Mouse (Mus musculus) layer of hippocampus, adult 2 months (tissue): ENCODE results near the gene Cxcr2. TPM values are rescaled to one million over a fixed set of nuclear protein-coding genes. Genes with fewer than 3 reads are reported as not detected.

ENCODE experiments used
- DNase-seq, 2 experiments: peaks; one replicate each; pipeline ENCODE4 v3.0.0; 2022; ENCODE audit warnings: low spot score in 2 of 2
- H3K27ac ChIP-seq: fragments of 200-600 bp; 2 replicates; pipeline ENCODE4 v1.8.1; 2022
- H3K4me3 ChIP-seq: fragments of 200-600 bp; 2 replicates; pipeline ENCODE4 v1.8.1; 2022; ENCODE audit warnings: mild to moderate bottlenecking
- CTCF ChIP-seq: fragments of 200-600 bp; conservative IDR thresholded peaks from 2 replicates; pipeline ENCODE4 v1.8.1; 2022; ENCODE audit warnings: antibody characterized with exemption, mild to moderate bottlenecking, moderate library complexity
- total RNA-seq, 2 experiments: library from RNA; stranded (reverse); gene quantifications; 2 replicates each; pipeline ENCODE4 v1.2.3; 2021

The Cxcr2 gene
- total RNA-seq, 2 experiments from 2014 or later: not detected

DNA sequence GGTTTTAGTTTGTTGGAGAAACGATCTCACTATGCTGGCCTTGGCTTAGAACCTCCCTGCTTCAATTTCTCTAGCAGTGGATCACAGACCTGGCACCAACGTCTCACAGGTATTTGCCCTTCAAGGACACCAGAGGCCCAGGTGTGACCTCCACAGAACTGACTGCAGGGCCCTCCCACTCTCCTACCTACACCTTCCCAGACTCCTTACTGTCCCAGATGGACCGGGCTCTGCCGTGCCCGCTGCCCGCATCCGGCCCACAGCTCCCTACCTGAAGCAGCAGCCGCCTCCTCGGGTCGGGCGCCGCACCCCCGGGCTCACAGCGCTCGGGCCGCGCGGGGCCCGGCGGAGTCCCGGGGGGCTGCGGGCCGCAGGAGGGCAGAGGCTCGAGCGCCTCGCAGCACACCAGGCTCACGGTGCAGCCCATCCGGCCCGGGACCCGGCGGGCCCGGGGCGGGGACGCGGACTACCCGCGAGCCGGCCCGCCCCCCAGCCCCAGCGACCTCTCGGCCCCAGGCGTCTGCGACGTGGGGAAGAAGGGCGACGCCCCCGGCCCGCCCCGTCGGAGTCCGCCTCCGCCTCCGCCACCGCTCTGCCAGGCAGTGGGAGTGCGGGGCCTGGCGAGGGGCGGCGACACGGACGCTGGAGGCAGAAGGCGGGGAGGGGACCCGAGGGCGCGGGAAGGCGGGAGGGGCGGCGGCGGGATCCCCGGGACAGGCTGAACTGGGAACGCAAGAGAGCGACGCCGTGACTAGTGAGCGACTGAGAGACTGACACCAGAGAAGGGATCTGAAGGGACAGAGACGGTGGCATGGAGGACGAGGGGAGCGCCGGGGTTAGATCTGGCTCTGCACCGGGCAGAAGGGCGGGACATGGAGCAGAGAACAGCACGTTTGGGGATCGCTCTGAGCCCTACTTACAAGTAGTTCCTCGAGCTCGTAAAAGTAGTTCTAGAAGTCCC lies 29.5 kb upstream of the Cxcr2 start, which contains the start of gene Tns1:
Tns1 (minus strand) TSS at position 429 of the 961 bp plus-strand sequence.
- TF ChIP-seq CTCF: no peak
- Histone ChIP-seq H3K4me3 (peak within 1 kb of the TSS; percentile 49), H3K27ac (no peak within 1 kb of the TSS)
- DNase-seq: no peak

DNA sequence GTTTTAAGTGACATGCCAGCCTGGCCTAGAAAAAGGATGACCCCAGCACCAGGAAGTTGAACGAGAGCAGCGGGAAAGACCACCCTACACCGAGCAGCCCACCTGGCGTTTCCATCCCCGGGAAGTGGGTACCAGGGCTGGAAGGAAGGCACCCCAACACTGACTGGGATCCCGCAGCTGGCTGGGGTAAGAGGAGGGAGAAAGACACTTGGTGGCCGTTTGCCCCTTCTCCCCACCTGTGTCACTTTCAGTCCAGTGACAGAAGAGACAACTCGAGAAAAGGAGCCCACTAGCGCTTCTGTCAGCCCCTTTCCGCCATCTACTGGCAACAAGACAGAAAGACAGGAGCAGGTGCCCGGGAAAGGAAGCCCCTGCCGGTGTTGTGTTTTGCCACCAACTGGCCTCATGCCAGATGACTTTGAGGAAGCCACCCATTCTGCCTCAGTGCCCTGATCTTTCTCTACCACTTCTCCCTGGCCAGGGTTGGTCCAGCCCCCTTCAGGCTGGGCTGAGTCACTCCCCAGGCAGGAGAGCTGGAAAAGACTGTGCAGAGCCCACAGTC lies 28.7 kb upstream of the Cxcr2 start, which contains the start of gene Rufy4:
Rufy4 (plus strand) TSS at position 551 of the 562 bp plus-strand sequence.
- peak; percentile 90 for TF ChIP-seq CTCF
- no peak within 1 kb of the TSS for H3K27ac ChIP-seq
- peak within 1 kb of the TSS; percentile 49 for H3K4me3 ChIP-seq
- DNase-seq: peak; percentile 68 to 69

DNA sequence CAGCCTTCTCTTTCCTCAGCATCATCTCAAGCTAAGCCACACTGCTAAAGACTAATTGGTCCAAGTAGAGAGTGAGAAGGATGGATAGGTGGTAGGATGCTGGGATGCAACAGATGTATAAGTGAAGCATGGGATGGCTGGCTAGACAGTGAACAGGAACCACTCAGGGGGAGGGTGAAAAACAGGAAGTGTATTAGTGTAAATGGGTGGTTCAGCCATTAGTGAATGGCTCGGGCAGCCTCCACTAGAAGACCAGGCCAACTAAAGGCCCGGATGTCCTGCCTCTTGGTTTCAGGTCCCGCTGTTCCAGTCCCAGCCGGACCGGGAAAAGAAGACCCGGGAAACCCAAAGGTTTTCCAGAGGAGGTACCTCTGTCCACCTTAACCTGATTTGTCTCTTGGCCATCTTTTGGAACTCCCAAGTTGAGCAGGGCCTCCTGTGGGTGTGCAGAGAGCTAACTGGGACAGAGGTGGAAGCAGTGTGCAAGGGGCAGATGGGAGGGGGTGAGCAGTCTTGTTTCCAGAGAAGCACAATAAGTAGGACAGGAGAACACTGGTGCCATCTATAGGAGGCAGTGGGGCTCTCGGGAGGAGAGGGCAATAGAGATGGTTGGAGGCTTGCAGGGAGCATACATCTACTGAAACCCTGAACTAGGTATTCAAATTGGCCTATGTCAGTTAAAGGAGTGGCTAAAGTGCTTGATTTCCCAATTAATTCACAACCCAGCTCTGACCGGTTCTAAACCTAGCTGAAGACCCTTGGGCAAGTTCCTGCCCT lies 22.7 kb upstream of the Cxcr2 start:
- no peak overlapping the region for H3K4me3 ChIP-seq
- DNase-seq: no peak
- no peak overlapping the region for H3K27ac ChIP-seq
- TF ChIP-seq CTCF: no peak

DNA sequence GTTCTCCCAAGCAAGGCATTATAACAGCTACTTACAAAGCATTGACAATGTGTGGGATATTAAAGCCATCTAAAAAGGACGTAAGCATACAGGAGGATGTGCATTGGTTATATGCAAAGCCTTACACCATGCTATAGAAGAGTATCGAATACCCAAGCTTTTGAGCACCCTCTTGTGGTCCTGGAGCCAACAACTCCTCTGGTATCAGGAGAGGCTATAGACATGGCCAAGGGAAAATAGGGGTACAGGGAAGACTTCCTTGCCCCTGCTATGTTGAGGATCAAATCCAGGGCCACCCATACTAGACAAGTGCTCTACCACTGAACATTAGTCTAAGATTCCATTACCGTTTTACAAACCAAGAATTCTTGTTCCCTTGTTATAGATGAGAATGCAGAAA lies 21.8 kb upstream of the Cxcr2 start:
- TF ChIP-seq CTCF: peak; percentile 45
- no peak for DNase-seq
- Histone ChIP-seq H3K27ac (no peak overlapping the region), H3K4me3 (no peak overlapping the region)

DNA sequence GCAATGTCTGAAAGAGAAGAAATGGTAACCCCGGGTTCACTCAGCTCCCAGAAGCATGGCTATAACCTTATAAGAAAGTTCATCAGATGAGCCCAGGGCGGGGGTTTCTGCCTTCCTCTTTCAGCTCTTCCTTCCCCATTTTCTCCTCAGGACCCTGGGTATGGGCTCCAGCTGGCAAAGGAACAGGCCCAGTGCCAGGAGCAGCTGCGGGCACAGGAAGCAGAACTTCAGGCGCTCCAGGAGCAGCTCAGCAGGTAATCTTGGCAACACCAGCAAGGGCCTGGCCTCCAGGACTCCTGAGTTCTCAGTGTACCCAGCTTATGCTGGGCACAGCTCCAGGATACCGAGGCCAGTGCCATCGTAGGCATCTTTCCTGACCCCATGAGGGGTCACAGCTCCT lies 19.8 kb upstream of the Cxcr2 start:
- no peak for TF ChIP-seq CTCF
- DNase-seq: no peak
- Histone ChIP-seq H3K27ac (no peak overlapping the region), H3K4me3 (no peak overlapping the region)

DNA sequence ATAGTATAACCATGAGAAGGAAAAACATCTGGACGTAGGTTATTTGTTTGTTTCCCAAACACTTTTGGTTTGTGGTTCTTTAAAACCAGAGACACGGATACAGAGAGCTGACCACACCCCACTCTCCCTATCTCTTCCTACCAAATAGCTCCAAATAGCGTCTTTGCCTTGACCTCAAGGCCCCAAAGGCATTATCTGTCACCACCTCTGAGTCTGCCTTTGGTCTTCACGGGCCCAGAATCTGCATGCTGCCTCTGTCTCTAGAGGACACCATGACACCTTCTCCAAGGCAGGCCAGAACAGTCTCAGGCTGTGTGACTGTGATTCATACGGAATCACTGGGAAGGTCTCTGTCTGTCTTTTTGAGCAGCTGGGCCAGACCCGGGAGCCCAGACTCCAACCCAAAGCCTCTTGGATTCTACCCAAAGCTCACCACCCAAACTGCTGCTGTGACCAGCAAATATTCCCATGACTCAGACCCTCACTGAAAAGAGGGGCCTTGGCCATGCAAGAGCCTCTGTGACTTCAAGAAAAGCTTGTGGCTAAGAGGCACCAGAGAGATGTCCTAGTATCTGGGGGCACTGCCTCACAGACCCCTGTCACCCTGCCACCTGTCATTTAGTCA lies 18.4 kb upstream of the Cxcr2 start:
- no peak for DNase-seq
- no peak overlapping the region for H3K4me3 ChIP-seq
- TF ChIP-seq CTCF: no peak
- no peak overlapping the region for H3K27ac ChIP-seq

DNA sequence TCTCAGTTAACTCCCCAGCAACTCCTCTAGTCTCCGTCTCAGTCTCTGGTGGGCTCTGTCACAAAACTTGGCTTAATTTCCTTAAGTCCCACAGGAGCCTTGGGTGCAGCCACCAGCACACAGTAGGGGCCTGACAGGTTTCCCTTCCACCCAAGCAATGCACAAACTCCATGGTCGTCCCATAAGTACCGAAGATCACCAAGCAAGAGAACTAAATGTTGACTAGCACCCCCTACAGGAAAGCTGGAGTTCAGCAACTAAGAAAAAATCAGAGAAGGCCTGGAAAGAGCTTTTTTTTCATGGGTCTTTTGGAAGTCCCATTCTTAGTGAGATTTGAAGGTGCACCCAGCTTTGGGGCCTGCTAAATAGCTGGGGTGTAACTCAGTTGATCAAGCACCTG lies 14.4 kb upstream of the Cxcr2 start:
- no peak for DNase-seq
- TF ChIP-seq CTCF: peak; percentile 79
- H3K27ac ChIP-seq: no peak overlapping the region
- H3K4me3 ChIP-seq: no peak overlapping the region

DNA sequence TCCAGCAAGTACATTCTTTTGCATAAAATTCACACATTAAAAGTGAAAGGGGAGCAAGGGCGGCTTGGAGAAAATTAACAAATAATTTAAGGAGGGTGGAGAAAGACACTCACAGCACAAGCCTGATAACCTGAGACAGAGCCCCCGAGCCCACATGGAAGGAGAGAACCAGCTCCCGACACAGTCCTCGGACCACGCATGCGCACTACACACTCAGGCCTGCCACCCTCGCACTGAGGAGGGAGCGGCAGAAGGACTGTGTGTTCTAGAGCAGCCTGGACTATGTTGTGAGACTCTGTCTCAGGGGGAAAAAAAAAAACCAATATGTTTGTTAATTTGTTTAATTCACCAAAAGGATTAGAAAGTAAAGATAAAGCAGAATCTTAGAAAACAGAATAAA lies 12.0 kb upstream of the Cxcr2 start:
- peak overlapping the region; percentile 43; the same call in 1 of the 2 replicates for H3K27ac ChIP-seq
- DNase-seq: peak; percentile 50
- TF ChIP-seq CTCF: no peak
- no peak overlapping the region; the same call in 1 of the 2 replicates for H3K4me3 ChIP-seq

DNA sequence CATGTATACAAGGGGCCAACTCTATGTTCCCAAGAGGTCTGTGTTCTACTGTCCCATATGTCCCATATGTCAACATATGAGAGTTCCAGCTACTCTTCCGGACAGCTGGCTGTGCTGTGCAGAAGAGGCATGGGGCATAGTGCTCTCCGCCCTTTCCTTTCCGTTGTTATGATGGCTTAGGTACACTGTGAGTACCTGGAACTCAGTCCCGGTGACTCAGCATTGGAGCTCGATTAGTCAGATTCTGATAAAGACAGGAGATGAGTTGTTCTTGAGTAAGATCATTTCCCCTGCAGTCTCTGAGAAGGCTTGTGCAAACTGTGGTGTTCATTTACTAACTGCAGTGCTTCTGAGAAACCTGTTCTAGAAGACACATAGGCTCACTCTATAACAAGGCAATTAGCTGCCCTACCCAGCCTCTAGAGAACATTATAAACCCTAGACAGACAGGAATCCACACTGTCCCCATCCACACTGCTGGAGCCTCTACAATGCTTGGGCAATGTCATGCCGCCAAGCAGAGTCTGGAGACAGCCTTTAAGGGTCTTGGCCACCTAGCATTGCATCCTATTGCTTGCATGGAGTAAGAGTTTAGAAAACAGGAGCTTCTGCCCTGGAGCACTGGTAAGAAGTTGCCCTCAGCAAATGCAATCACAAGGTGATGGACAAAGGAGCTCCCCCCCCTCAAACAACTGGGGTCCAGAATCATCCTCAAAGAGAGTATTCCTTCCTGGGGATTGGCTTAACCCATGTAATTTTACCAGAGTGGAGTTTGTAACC lies 4.5 kb upstream of the Cxcr2 start:
- no peak overlapping the region for H3K27ac ChIP-seq
- TF ChIP-seq CTCF: no peak
- DNase-seq: no peak
- H3K4me3 ChIP-seq: no peak overlapping the region

DNA sequence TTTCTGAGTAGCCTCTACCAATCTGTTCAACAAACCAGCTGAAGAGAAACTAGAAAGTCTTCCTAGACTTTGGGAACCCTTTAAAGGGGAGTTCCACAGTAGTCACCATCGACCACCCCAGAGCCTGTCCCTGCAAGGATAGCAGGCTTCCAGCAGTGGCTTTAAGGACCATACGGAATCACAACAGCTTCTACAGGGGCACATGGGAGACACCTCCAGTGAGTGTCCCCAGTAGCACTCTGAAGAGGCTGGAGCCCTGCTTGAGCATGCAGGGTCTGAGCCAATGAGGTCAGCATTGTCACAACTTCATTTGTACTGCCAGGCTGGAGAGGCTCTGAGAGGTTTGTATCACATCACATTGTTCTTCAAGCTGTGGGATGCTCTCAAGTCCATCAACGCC lies 3.7 kb upstream of the Cxcr2 start:
- no peak overlapping the region for H3K4me3 ChIP-seq
- H3K27ac ChIP-seq: no peak overlapping the region
- DNase-seq: no peak
- no peak for TF ChIP-seq CTCF

DNA sequence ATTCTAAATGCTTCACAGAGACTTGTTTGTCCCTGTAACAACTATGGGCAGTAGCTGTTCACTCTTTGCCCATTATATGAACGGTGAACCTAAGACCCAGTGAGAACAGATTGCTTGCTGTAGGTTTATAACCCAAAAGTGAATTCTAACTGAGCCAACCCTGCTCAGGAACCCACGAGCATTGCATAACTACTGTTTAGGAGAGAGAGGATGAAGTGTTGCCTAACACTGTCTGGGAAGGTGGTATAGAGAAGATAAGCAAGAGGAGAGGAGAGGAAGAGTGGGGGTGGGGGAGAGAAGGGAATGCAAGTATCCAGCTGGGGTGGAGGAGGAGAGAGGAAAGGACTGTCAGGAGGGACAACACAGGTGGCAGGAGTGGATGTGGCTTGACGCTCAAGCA lies 2.7 kb upstream of the Cxcr2 start:
- Histone ChIP-seq H3K4me3 (no peak overlapping the region), H3K27ac (no peak overlapping the region)
- TF ChIP-seq CTCF: no peak
- DNase-seq: no peak

DNA sequence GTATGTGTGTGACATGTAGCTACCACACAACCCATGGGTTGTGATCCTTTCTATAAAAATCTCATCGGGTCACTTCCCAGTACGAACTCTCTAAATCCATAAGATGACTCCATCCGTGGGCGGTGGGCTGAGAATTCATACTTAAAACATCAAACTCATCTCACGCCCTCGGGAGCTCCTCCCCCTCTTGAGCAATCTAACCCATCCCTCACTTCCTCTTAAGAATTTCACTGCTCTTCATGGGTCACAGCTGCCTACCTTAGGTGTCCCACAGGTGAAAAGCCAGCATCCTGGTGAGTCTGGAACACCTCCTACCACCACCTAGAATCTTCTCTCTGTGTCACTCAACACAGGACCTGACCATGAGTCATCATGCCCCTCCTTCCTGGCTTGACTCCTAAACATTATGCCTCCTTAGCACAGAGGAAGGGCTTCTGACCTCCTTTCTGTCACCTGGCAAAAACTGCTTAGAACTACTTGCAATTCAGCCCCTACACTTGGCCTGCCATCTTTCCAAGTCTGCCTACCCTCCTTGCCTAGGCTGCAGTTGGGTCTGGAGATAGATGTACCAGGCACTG lies 1.7 kb downstream of the Cxcr2 start:
- no peak overlapping the region for H3K27ac ChIP-seq
- DNase-seq: no peak
- TF ChIP-seq CTCF: no peak

More for the DNA sequence above, 1.7 kb downstream of the Cxcr2 start:
- H3K4me3 ChIP-seq: no peak overlapping the region
